Mouse (Mus musculus): ENCODE results near the gene Timm17a.

The Timm17a gene

DNA sequence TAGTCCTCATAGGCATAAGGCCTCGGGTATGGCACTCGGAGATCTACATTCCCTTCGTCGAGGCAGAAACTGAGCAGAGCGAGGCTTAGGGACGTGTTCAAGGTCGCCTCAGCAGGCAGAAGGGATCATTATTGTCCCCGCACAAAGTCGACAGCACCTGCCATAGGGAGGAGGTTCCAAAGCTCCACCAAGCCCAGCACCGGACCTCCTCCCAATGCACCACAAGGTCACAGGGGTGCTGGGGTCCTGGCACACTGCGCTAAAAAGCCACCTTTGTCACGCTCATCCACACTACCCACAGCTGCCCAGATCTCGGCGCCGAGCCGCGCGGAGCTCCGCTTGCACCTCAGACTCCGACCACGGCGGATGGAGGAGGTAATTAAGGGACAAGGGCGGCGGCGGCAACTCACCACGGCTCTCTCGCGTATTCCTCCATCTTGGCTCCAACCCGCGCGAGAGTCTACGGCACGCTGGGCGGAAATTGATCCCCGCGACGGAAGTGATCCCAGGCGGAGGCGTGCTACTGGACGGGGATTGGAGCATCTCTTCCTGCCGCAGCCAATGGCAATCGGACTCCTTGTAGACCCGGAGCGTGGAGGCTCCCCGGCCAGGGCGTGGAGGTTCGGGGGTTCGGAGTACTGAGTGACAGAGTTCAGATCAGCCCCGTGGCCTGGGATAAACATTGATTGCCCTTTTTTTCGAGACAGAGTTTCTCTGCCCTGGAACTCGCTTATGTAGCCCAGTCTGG, at the start of gene Timm17a:
Gene Timm17a (minus strand): TSS at position 495 of the 748 bp plus-strand sequence.
- peak; percentile 94 for DNase-seq (ENCODE audit: low spot score)

- no peak for DNase-seq (ENCODE audit: low spot score)
These were observed 48.5 kb upstream of the Timm17a start for GRCm38 (mm10) chr1:135362115-135362514.

- no peak for DNase-seq (ENCODE audit: low spot score)
These were observed 47.9 kb upstream of the Timm17a start for GRCm38 (mm10) chr1:135361491-135361890.

DNA sequence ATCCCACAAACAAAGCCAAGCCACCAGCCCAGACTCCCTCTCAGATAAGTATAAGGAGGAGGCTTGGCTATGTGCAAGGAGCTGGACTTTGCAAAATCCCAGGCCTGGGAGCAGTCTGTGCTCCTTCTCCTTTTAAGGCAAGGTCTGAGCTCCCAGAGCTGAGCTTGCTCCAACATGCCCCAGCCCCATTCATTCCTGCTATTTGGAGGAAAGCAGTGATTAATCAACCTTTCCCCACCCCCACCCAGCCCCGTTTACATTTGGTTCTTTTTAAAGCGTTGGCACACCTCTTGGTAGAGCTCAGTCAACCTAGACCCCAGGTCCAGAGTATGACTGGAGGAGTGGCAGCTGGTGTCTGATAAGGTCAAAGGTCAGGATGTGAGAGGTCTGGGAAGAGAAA, 45.5 kb upstream of the Timm17a start:
- DNase-seq (ENCODE audit: low spot score) = no peak

GRCm38 (mm10) chr1:135351953-135352352, 38.4 kb upstream of the Timm17a start:
- DNase-seq (ENCODE audit: low spot score) = no peak

- no peak for DNase-seq (ENCODE audit: low spot score)
These were observed 34.1 kb upstream of the Timm17a start for GRCm38 (mm10) chr1:135347498-135348169.

GRCm38 (mm10) chr1:135346891-135347290, 33.3 kb upstream of the Timm17a start:
- no peak for DNase-seq (ENCODE audit: low spot score)

GRCm38 (mm10) chr1:135344026-135344425, 30.4 kb upstream of the Timm17a start:
- no peak for DNase-seq (ENCODE audit: low spot score)

- DNase-seq (ENCODE audit: low spot score) = no peak
These were observed 28.4 kb upstream of the Timm17a start for GRCm38 (mm10) chr1:135341947-135342346.

GRCm38 (mm10) chr1:135330578-135330977, 17.0 kb upstream of the Timm17a start:
- no peak for DNase-seq (ENCODE audit: low spot score)

GRCm38 (mm10) chr1:135328368-135328767, 14.8 kb upstream of the Timm17a start:
- no peak for DNase-seq (ENCODE audit: low spot score)

DNA sequence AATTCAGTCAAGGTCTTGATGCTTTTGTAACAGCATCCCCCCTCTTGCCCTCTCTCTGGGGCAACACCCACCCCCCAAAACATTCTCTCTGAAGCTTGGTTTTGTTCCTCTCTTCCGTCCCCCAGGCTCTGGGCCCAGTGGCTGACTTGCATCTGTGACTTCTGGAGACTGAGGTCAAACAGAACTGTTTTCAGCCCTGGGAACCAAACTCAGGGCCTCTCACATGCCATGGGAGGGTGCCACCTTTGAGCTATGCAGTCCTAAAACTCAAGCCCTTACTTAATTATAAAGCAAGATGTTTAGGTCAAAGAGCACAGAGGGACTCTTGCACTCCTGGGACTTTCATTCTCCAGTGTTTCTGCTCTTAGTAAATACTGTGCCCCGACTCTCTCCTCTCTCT, 12.4 kb upstream of the Timm17a start:
- no peak for DNase-seq (ENCODE audit: low spot score)

GRCm38 (mm10) chr1:135324571-135324970, 11.0 kb upstream of the Timm17a start, which contains the start of gene Lmod1:
Gene Lmod1, plus strand, starts transcription at chr1:135324807.
- peak; percentile 68 for DNase-seq (ENCODE audit: low spot score)

GRCm38 (mm10) chr1:135323367-135323901, 9.9 kb upstream of the Timm17a start:
- no peak for DNase-seq (ENCODE audit: low spot score)

- DNase-seq (ENCODE audit: low spot score) = no peak
These were observed 1.4 kb downstream of the Timm17a start for GRCm38 (mm10) chr1:135312201-135312600.

DNA sequence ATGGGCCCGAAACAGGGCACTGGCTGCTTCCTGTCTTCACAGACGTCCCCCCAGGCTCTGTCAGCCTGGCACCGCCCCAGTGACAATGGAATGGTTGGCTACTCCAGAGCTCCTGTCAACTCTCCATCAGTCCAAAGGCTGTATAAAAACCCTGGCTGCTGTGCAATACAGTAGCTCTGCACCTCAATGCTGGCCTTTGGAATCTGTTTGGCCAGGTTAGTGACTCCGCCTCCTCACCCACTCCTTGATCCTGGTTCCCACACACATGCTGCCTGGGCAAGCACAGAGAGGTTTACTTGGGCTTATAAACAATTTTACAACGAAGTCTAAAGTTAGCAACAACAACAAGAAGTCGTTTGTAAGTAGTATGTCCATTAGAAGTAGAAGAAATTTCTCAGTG, 2.2 kb downstream of the Timm17a start:
- no peak for DNase-seq (ENCODE audit: low spot score)

GRCm38 (mm10) chr1:135290908-135291307, 22.7 kb downstream of the Timm17a start:
- DNase-seq (ENCODE audit: low spot score) = no peak

DNA sequence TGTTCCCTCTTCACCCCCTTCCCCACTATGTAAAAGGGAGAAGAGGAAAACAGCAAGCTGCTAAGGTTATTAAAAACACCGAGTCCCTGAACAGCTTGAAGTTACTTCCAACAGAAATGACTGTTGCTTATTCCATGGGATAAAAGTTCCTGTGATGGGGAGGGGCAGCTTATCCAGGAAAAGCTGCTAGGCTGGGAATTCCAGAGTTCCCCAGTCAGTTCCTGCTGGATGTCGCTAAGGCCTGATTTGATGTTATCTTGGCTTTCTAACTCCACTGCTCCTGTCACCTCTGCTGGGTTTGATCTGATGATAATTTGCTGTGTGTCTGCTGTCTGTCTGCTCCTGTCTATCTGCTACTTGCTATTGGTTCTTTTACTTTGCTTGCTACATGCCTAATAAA, 27.3 kb downstream of the Timm17a start:
- no peak for DNase-seq (ENCODE audit: low spot score)

DNA sequence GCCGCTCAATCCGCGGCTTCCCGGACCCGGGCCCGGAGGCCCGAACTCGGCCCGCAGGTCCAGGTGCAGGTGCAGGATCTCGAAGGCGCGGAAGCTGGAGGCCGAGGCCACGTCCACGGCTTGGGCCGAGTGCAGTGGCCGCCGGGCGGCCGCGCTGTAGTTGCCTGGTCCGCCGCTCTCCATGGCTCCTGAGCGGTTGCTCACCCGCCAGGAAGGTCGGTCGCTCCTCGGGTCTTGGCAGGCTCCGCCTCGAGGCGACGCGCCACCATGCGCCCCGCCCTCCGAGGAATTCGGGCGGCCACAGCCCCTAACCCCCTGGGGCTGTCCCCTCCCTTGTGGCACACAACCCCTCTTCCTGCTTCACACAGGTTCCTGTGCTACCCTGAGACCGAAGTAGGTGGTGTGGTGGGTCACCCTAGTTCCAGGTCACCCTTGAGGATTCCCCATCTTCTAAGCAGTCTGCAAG, 29.7 kb downstream of the Timm17a start, which contains the start of gene Rnpep:
Gene Rnpep (minus strand): TSS at position 259 of the 466 bp plus-strand sequence.
- peak; percentile 84 for DNase-seq (ENCODE audit: low spot score)

DNA sequence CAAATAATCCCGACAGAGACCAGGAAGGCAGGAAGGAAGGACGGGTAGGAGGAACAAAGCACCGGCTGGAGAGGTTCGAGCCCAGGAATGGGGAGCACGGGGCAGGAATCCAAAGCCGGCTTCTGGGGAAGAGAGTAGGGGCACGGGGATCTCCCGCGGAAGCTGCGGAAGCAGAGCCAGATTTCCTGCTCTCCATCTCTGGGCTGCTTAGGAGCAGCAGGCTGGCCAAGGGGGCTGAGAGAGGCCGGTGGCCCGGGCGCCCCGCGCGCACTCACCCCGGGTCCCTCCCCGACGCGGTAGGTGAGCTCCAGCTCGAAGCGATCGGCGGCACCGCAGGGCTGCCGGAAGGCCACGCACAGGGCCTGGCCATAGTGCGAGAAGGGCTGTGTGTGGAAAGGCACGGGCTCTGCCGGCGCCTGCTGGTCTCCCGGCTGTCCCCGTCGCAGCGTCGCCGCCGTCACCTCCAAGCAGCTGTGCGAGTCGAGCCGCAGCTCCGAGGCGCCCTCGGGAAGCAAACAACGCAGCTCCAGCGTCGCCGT, 30.2 kb downstream of the Timm17a start:
- DNase-seq (ENCODE audit: low spot score) = peak; percentile 48

GRCm38 (mm10) chr1:135282536-135283286, 30.9 kb downstream of the Timm17a start:
- no peak for DNase-seq (ENCODE audit: low spot score)

GRCm38 (mm10) chr1:135281841-135282240, 31.7 kb downstream of the Timm17a start:
- DNase-seq (ENCODE audit: low spot score) = no peak
